Mouse (Mus musculus) kidney, embryonic 15.5 days (tissue): ENCODE measurements around the gene Gp5. TPM values are rescaled to one million over a fixed set of nuclear protein-coding genes. Genes with fewer than 3 reads are reported as not detected.

Experiments used
- ATAC-seq: fragments of 200-750 bp; cut with Nextera tagmentation; replicated peaks from 2 replicates; pipeline ENCODE4 v1.8.0; 2017; ENCODE audit warnings: moderate TSS enrichment; ENCODE audit not compliant: low FRiP score
- H3K27ac ChIP-seq: fragments of 300-500 bp; sonication (generic); 2 replicates; pipeline ENCODE4 v1.5.1; 2015; ENCODE audit warnings: mild to moderate bottlenecking, inconsistent platforms
- H3K27me3 ChIP-seq: fragments of 300-500 bp; sonication (generic); 2 replicates; pipeline ENCODE4 v1.6.1; 2015; ENCODE audit warnings: inconsistent platforms
- H3K36me3 ChIP-seq: fragments of 300-500 bp; sonication (generic); 2 replicates; pipeline ENCODE4 v1.6.1; 2015; ENCODE audit warnings: inconsistent platforms
- H3K4me1 ChIP-seq: fragments of 300-500 bp; sonication (generic); 2 replicates; pipeline ENCODE4 v1.6.1; 2015; ENCODE audit warnings: inconsistent platforms
- H3K4me2 ChIP-seq: fragments of 300-500 bp; sonication (generic); 2 replicates; pipeline ENCODE4 v1.6.1; 2015; ENCODE audit warnings: moderate library complexity, mild to moderate bottlenecking, inconsistent platforms
- H3K4me3 ChIP-seq: fragments of 300-500 bp; sonication (generic); replicated peaks from 2 replicates; pipeline ENCODE4 v1.5.1; 2015; ENCODE audit warnings: mild to moderate bottlenecking, inconsistent platforms
- H3K9ac ChIP-seq: fragments of 300-500 bp; sonication (generic); 2 replicates; pipeline ENCODE4 v1.6.1; 2015; ENCODE audit warnings: mild to moderate bottlenecking, inconsistent platforms
- H3K9me3 ChIP-seq: fragments of 300-500 bp; sonication (generic); replicated peaks from 2 replicates; pipeline ENCODE4 v1.6.1; 2016; ENCODE audit warnings: inconsistent platforms
- WGBS: fragments of 180-500 bp; shearing (Covaris S2); methylation state at CpG from one replicate; pipeline ENCODE4 v1.1.7; 2015; ENCODE audit warnings: mixed read lengths; 5-methylcytosine and 5-hydroxymethylcytosine counted together
- polyA plus RNA-seq: library from polyadenylated mRNA; unstranded; fragments of >200 nt; fragmentation: Nextera tagmentation; extraction: Ambion mirVana; gene quantifications from 2 replicates; pipeline ENCODE4 v1.2.1, GENCODE M21; 2015

Gp5 gene
- polyA plus RNA-seq, 1 experiment from 2014 or later = 0.93 TPM

GRCm38 (mm10) chr16:30258441-30258840, 52.1 kb downstream of the Gp5 start:
- H3K9ac ChIP-seq = no peak overlapping the region
- H3K4me2 ChIP-seq = no peak overlapping the region
- H3K4me1 ChIP-seq = no peaks in the 10 kb centered on the region
- H3K36me3 ChIP-seq = no peaks in the 10 kb centered on the region
- H3K27me3 ChIP-seq = peaks cover 15% of the 10 kb centered on the region; the same call in 1 of the 2 replicates
- no peak for ATAC-seq
- WGBS = 87% methylated on average over 7 of the region's 7 CpGs
- H3K27ac ChIP-seq = no peak overlapping the region
- H3K9me3 ChIP-seq = no peaks in the 10 kb centered on the region
- H3K4me3 ChIP-seq = no peak overlapping the region

- H3K27ac ChIP-seq = no peak overlapping the region
- H3K9ac ChIP-seq = no peak overlapping the region
- H3K36me3 ChIP-seq = no peaks in the 10 kb centered on the region
- no peak overlapping the region for H3K4me3 ChIP-seq
- H3K4me2 ChIP-seq = no peak overlapping the region
- H3K27me3 ChIP-seq = peaks cover 15% of the 10 kb centered on the region; the same call in 1 of the 2 replicates
- no peak for ATAC-seq
- 38% methylated on average over 9 of the region's 9 CpGs for WGBS
- 0 out of 2 replicates have a peak, but pooled peaks cover under 1% of the 10 kb centered on the region for H3K4me1 ChIP-seq
- H3K9me3 ChIP-seq = no peaks in the 10 kb centered on the region
Observed at GRCm38 (mm10) chr16:30257718-30258117, 52.9 kb downstream of the Gp5 start.

Other genes with a start within 250 kb of the Gp5 start
- 57.4 and 63.3 TPM in 2 replicates for gene Hes1, start 246.4 kb downstream of the Gp5 start, polyA plus RNA-seq
- gene Cpn2, start 43.3 kb downstream of the Gp5 start, polyA plus RNA-seq = 0.04 and 0.08 TPM in 2 replicates
- gene Lrrc15, start 27.5 kb downstream of the Gp5 start, polyA plus RNA-seq = 0.99 and 1.2 TPM in 2 replicates
- 12.1 and 14.0 TPM in 2 replicates for gene Atp13a3, start 95.2 kb upstream of the Gp5 start, polyA plus RNA-seq
- 15.0 and 18.6 TPM in 2 replicates for gene Tmem44, start 240.1 kb upstream of the Gp5 start, polyA plus RNA-seq